ENCODE assay signal across 8 mouse cellular contexts in the genomic region with DNA sequence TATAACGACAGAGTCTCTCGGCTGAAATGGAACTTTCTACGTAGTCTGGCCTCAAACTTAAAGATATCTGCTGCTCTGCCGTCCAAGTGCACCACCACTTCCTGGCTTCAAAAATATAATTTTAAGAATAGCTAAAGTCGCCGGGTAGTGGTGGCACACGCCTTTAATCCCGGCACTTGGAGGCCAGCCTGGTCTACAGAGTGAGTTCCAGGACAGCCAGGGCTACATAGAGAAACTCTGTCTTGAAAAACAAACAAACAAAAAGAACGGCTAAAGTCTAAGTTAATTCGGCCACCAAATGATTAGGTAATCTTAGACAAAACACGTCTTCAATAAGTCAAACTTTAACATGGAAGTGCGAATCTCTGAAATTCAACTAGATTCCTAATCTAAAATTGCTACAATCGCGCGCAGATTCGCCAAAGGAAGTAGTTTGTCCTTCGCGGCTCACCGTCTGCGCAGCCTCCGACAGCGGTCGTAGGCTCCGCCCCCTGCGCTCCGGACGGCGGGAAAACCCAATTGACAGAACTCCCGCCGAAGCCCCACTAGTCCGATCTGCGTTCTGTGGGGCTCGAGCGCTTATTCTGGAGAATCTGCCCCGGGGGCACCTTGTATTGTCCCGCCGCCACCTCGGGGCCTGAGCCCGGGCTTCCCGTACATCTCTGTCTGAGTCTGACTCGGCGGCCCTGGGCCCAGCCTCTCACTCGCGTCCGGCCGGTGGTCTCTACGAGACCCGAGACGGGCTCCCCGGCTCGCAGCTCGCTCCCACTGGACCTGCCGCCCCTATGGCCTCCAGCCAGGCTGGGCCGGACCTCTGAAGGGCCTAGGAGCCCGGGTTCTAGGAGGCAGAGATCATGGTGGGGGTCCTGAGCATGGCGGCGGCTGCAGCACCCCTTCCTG. TPM values are rescaled to one million over a fixed set of nuclear protein-coding genes. Genes with fewer than 3 reads are reported as not detected.
DNase-seq lines count a peak whose midpoint lies in the region; ATAC-seq and TF ChIP-seq lines count a peak whose summit lies in the region.

A gene (plus strand): TSS at position 484 of the 900 bp plus-strand sequence.

- no peaks in the 10 kb centered on the region for H3K27me3 ChIP-seq in embryonic facial prominence, embryonic 15.5 days
- no peaks in the 10 kb centered on the region for H3K27me3 ChIP-seq in kidney, embryonic 14.5 days (ENCODE audit: control insufficient read depth, insufficient read depth, low read length)
- no peaks in the 10 kb centered on the region for H3K27me3 ChIP-seq in limb, embryonic 15.5 days

- H3K9me3 ChIP-seq in embryonic facial prominence, embryonic 15.5 days (replicated peaks), result no peaks in the 10 kb centered on the region
- no peaks in the 10 kb centered on the region for H3K9me3 ChIP-seq in kidney, embryonic 14.5 days (ENCODE audit: control insufficient read depth, low read length)
- no peaks in the 10 kb centered on the region for H3K9me3 ChIP-seq in limb, embryonic 15.5 days

- peak; percentile 54; the same call in 1 of the 2 replicates for TF ChIP-seq POLR2A in bone marrow, adult 2 months (IDR thresholded peaks at IDR 0.05; ENCODE audit: borderline replicate concordance, control insufficient read depth, low read depth, low read length)

- H3K36me3 ChIP-seq in embryonic facial prominence, embryonic 15.5 days, result no peaks in the 10 kb centered on the region
- peaks cover 2% of the 10 kb centered on the region; the same call in 1 of the 2 replicates for H3K36me3 ChIP-seq in kidney, embryonic 14.5 days (ENCODE audit: control insufficient read depth, insufficient read depth, low read length)
- H3K36me3 ChIP-seq in limb, embryonic 15.5 days, result no peaks in the 10 kb centered on the region

- ATAC-seq in embryonic facial prominence, embryonic 15.5 days (ENCODE audit: insufficient number of reproducible peaks, low FRiP score, low TSS enrichment, low read depth), result peak; percentile 76
- ATAC-seq in kidney, embryonic 14.5 days (ENCODE audit: low FRiP score, low TSS enrichment), result peak; percentile 58
- ATAC-seq in limb, embryonic 15.5 days (ENCODE audit: insufficient number of reproducible peaks, low FRiP score, low TSS enrichment, low read depth), result 0 out of 2 replicates have a peak, but pooled peaks have one; percentile 58

- H3K4me3 ChIP-seq in bone marrow, adult 2 months (replicated peaks; ENCODE audit: control insufficient read depth, low read depth, low read length), result peak within 1 kb of the TSS; percentile 98
- peak within 1 kb of the TSS; percentile 71 for H3K4me3 ChIP-seq in embryonic facial prominence, embryonic 15.5 days (replicated peaks)
- peak within 1 kb of the TSS; percentile 99 for H3K4me3 ChIP-seq in kidney, embryonic 14.5 days (ENCODE audit: low read length)
- H3K4me3 ChIP-seq in limb, embryonic 15.5 days, result peak within 1 kb of the TSS; percentile 93

- H3K27ac ChIP-seq in bone marrow, adult 2 months (ENCODE audit: control insufficient read depth, insufficient read depth, low read depth, low read length, poor library complexity), result peak within 1 kb of the TSS; percentile 71
- peak within 1 kb of the TSS; percentile 44; the same call in 1 of the 2 replicates for H3K27ac ChIP-seq in embryonic facial prominence, embryonic 15.5 days (replicated peaks)
- H3K27ac ChIP-seq in kidney, embryonic 14.5 days (ENCODE audit: low read depth, low read length), result peak within 1 kb of the TSS; percentile 55; the same call in 1 of the 2 replicates
- H3K27ac ChIP-seq in limb, embryonic 15.5 days, result peak within 1 kb of the TSS; percentile 67

- peak; percentile 90 for DNase-seq in 416B (ENCODE audit: low read depth)
- DNase-seq in heart, adult 9 months (ENCODE audit: low spot score in 2 of 2), result peak; percentile 69 to 84
- DNase-seq in monocyte, adult 2 months (ENCODE audit: low read depth in 1 of 2, low spot score in 2 of 2), result peak; percentile 40 to 78
- peak; percentile 84 to 87 for DNase-seq in spleen, postnatal 36 days (ENCODE audit: low spot score in 2 of 2)

- peaks cover 2% of the 10 kb centered on the region; the same call in 1 of the 2 replicates for H3K4me1 ChIP-seq in bone marrow, adult 2 months (ENCODE audit: control insufficient read depth, insufficient read depth, low read length)
- 0 out of 2 replicates have a peak, but pooled peaks cover 5% of the 10 kb centered on the region for H3K4me1 ChIP-seq in embryonic facial prominence, embryonic 15.5 days
- H3K4me1 ChIP-seq in kidney, embryonic 14.5 days (ENCODE audit: control insufficient read depth, insufficient read depth, low read length), result no peaks in the 10 kb centered on the region
- no peaks in the 10 kb centered on the region for H3K4me1 ChIP-seq in limb, embryonic 15.5 days

- WGBS in bone marrow, adult 2 months, result 2% methylated on average over 57 of the region's 57 CpGs
- WGBS in embryonic facial prominence, embryonic 15.5 days, result 5% methylated on average over 57 of the region's 57 CpGs
- WGBS in kidney, embryonic 14.5 days, result 6% methylated on average over 57 of the region's 57 CpGs
- 6% methylated on average over 57 of the region's 57 CpGs for WGBS in limb, embryonic 15.5 days

- H3K4me2 ChIP-seq in embryonic facial prominence, embryonic 15.5 days (replicated peaks), result peak within 1 kb of the TSS; percentile 73
- H3K4me2 ChIP-seq in kidney, embryonic 14.5 days (replicated peaks; ENCODE audit: low read depth, low read length), result peak within 1 kb of the TSS; percentile 81
- H3K4me2 ChIP-seq in limb, embryonic 15.5 days, result peak within 1 kb of the TSS; percentile 77

- 0 out of 2 replicates have a peak, but pooled peaks have one; percentile 6 for TF ChIP-seq CTCF in bone marrow, adult 2 months (IDR thresholded peaks at IDR 0.05; ENCODE audit: control insufficient read depth, insufficient read depth, low read length)

- peak within 1 kb of the TSS; percentile 96 for H3K9ac ChIP-seq in embryonic facial prominence, embryonic 15.5 days
- peak within 1 kb of the TSS; percentile 96 for H3K9ac ChIP-seq in kidney, embryonic 14.5 days (ENCODE audit: low read depth, low read length)
- peak within 1 kb of the TSS; percentile 97 for H3K9ac ChIP-seq in limb, embryonic 15.5 days

RNA-seq across cellular contexts. Expression of the gene that starts here (rescaled TPM):
- polyA plus RNA-seq in bone marrow, adult 2 months (2011; ENCODE audit: insufficient read depth, insufficient read length, low replicate concordance, missing spikeins), result 19.4 and 23.1 TPM in 2 replicates
- 8.5 and 9.3 TPM in 2 replicates for polyA plus RNA-seq in embryonic facial prominence, embryonic 15.5 days (2015; fragmentation: Nextera tagmentation; extraction: Ambion mirVana)
- 12.3 and 15.8 TPM in 2 replicates for polyA plus RNA-seq in kidney, embryonic 14.5 days (2014; fragmentation: Nextera tagmentation; extraction: Ambion mirVana)
- 8.7 and 9.3 TPM in 2 replicates for polyA plus RNA-seq in limb, embryonic 15.5 days (2015; fragmentation: Nextera tagmentation; extraction: Ambion mirVana)

Comparison
In these comparisons a context has a peak if more than half of its experiments do, and no peak if none do; other contexts are left out.
1. Peak in every context shown above with its lines: DNase-seq, ATAC-seq, H3K4me3 ChIP-seq and H3K27ac ChIP-seq.